Comparison of ENCODE assay signal across 8 mouse cellular contexts in genomic region chr6:28260425-28261191, GRCm38 (mm10).
A peak's percentile ranks its signal among the peaks of the same experiment; 100 is the strongest.
DNase-seq lines count a peak whose midpoint lies in the region; ATAC-seq lines count a peak whose summit lies in the region.

No protein-coding gene starts in this region.

- H3K4me2 ChIP-seq in forebrain, embryonic 15.5 days (replicated peaks), result peak overlapping the region; percentile 98
- peak overlapping the region; percentile 89 for H3K4me2 ChIP-seq in intestine, embryonic 15.5 days (replicated peaks)
- peak overlapping the region; percentile 83 for H3K4me2 ChIP-seq in liver, embryonic 13.5 days

- H3K27ac ChIP-seq in forebrain, embryonic 15.5 days (replicated peaks), result peak overlapping the region; percentile 82
- H3K27ac ChIP-seq in intestine, embryonic 15.5 days, result peak overlapping the region; percentile 91
- H3K27ac ChIP-seq in liver, embryonic 13.5 days, result peak overlapping the region; percentile 92

- H3K9me3 ChIP-seq in forebrain, embryonic 15.5 days, result no peaks in the 10 kb centered on the region
- no peaks in the 10 kb centered on the region for H3K9me3 ChIP-seq in intestine, embryonic 15.5 days
- H3K9me3 ChIP-seq in liver, embryonic 13.5 days (replicated peaks), result no peaks in the 10 kb centered on the region

- H3K4me3 ChIP-seq in forebrain, embryonic 15.5 days, result peak overlapping the region; percentile 71
- H3K4me3 ChIP-seq in intestine, embryonic 15.5 days (replicated peaks), result peak overlapping the region; percentile 90
- H3K4me3 ChIP-seq in liver, embryonic 13.5 days (replicated peaks), result peak overlapping the region; percentile 86

- DNase-seq in left cerebral cortex, adult 18-20 months (ENCODE audit: low spot score in 2 of 2), result peak; percentile 8 to 45
- no peak for DNase-seq in left cerebral cortex, adult 11 months (ENCODE audit: low spot score)
- DNase-seq in cerebellum, adult 18-20 months, result peak; percentile 30 to 63
- peak; percentile 23 for DNase-seq in liver, embryonic 13.5 days
- peak; percentile 68 for DNase-seq in neural tube, embryonic 10.5 days (ENCODE audit: extremely low spot score, low spot score)
- peak; percentile 58 for DNase-seq in testis, postnatal 10 days (ENCODE audit: low spot score)

- H3K27me3 ChIP-seq in forebrain, embryonic 15.5 days, result no peaks in the 10 kb centered on the region
- H3K27me3 ChIP-seq in intestine, embryonic 15.5 days (replicated peaks), result no peaks in the 10 kb centered on the region
- no peaks in the 10 kb centered on the region for H3K27me3 ChIP-seq in liver, embryonic 13.5 days

- peak; percentile 36 for ATAC-seq in forebrain, embryonic 15.5 days (replicated peaks)
- ATAC-seq in intestine, embryonic 15.5 days, result peak; percentile 67
- peak; percentile 59 for ATAC-seq in liver, embryonic 13.5 days (ENCODE audit: low read depth)

- H3K9ac ChIP-seq in forebrain, embryonic 15.5 days (replicated peaks), result peak overlapping the region; percentile 72
- H3K9ac ChIP-seq in intestine, embryonic 15.5 days, result peak overlapping the region; percentile 73
- peak overlapping the region; percentile 96 for H3K9ac ChIP-seq in liver, embryonic 13.5 days

- peaks cover 3% of the 10 kb centered on the region for H3K36me3 ChIP-seq in forebrain, embryonic 15.5 days
- no peaks in the 10 kb centered on the region for H3K36me3 ChIP-seq in intestine, embryonic 15.5 days
- peaks cover 25% of the 10 kb centered on the region for H3K36me3 ChIP-seq in liver, embryonic 13.5 days

- H3K4me1 ChIP-seq in forebrain, embryonic 15.5 days, result peaks cover 9% of the 10 kb centered on the region
- peaks cover 4% of the 10 kb centered on the region; the same call in 1 of the 2 replicates for H3K4me1 ChIP-seq in intestine, embryonic 15.5 days (replicated peaks)
- H3K4me1 ChIP-seq in liver, embryonic 13.5 days (replicated peaks), result peaks cover 37% of the 10 kb centered on the region

- WGBS in forebrain, embryonic 15.5 days, result 1% methylated on average over 64 of the region's 64 CpGs
- 1% methylated on average over 62 of the region's 64 CpGs for WGBS in intestine, embryonic 15.5 days
- 1% methylated on average over 64 of the region's 64 CpGs for WGBS in liver, embryonic 13.5 days (ENCODE audit: insufficient replicate concordance)
